Mouse (Mus musculus) induced T-regulatory cell, adult 2 months (primary cell): ENCODE measurements around the gene Msl2.

Experiments used
- DNase-seq: peaks from one replicate; pipeline ENCODE4 v3.0.0-alpha.2; 2012; ENCODE audit warnings: low read depth

Gene Msl2

GRCm38 (mm10) chr9:101152872-101153271, 79.0 kb downstream of the Msl2 start:
- DNase-seq, result peak; percentile 10
